Mouse (Mus musculus): ENCODE measurements around the gene Sgpp1. TPM values are rescaled to one million over a fixed set of nuclear protein-coding genes. Genes with fewer than 3 reads are reported as not detected.
"Not testable (repeated sequence)": the region's sequence is repeated elsewhere in the genome, so short reads cannot be mapped to it uniquely, and the experiment has no call there.

Gene Sgpp1
- total and polyA plus RNA-seq, 2 experiments from 2014 or later, result 15.2 to 35.9 TPM

DNA sequence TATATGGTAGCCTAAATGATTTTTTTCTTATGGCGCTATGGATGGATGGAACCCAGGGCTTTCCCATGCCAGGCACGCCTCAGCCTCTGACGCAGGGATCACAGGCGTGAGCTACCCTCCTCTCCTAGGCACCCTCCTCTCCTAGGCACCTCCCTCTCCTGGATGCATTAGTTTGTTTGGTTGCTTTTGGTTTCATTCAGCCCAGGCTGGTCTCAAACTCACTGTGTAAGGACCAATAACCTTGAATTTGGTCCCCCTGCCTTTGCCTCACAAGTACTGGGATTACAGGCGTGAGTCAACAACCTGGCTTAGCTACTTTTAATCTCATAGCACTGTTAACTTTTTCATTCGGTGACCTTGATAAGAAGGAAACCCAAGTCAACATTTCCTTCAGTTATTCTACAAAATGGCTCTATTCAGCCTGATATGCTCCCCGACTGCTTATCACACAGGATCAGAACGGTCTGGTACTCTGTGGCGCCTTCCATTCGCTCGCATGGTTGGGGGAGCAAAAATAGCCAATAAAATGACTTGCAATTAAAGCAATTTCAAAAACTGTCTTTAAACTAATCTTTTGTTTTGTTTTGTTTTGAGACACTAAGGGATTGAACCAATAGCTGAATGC lies 11.6 kb downstream of the Sgpp1 start:
- H3K36me3 ChIP-seq (ENCODE audit: insufficient read depth, low read length), result peaks cover 8% of the 10 kb centered on the region; the same call in 1 of the 2 replicates
- no peak for ATAC-seq (ENCODE audit: low FRiP score)
- no peaks in the 10 kb centered on the region for H3K27me3 ChIP-seq (ENCODE audit: insufficient read depth, low read length)
- no peak overlapping the region for H3K4me2 ChIP-seq (ENCODE audit: low read depth, low read length, poor library complexity, severe bottlenecking)
- TF ChIP-seq CTCF (IDR thresholded peaks at IDR 0.05), result no peak
- H3K9ac ChIP-seq (replicated peaks; ENCODE audit: low read length, poor library complexity, severe bottlenecking), result no peak overlapping the region
- 91% methylated on average over 11 of the region's 11 CpGs for WGBS
- no peaks in the 10 kb centered on the region for H3K4me1 ChIP-seq (ENCODE audit: insufficient read depth, low read length)
- H3K27ac ChIP-seq (ENCODE audit: low read depth, low read length), result no peak overlapping the region
- H3K9me3 ChIP-seq (ENCODE audit: low read length), result no peaks in the 10 kb centered on the region
- no peak for DNase-seq (ENCODE audit: low spot score)
- H3K4me3 ChIP-seq (ENCODE audit: low read depth, low read length), result no peak overlapping the region

DNA sequence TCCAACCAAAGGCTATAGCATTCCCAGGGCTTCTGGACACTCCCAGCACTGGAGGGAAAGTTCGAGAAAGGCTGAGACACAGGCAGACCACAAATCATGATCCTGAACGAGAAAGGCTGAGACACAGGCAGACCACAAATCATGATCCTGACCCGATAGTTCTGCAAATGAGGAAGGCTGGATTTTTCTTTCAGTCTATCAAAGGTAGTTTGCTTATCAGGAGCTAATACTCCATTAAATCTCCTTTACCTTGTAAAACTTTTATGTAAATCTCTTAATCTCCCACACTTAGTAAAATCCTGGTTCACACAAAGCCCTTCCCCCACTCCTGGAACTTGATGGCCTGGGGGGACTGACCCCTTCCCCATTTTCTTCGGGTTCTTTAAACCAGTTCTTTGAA lies 13.6 kb downstream of the Sgpp1 start:
- Histone ChIP-seq H3K4me1 (ENCODE audit: insufficient read depth, low read length) (no peaks in the 10 kb centered on the region), H3K4me3 (ENCODE audit: low read depth, low read length) (no peak overlapping the region), H3K9ac (replicated peaks; ENCODE audit: low read length, poor library complexity, severe bottlenecking) (no peak overlapping the region), H3K4me2 (ENCODE audit: low read depth, low read length, poor library complexity, severe bottlenecking) (no peak overlapping the region), H3K27ac (ENCODE audit: low read depth, low read length) (no peak overlapping the region), H3K36me3 (ENCODE audit: insufficient read depth, low read length) (peaks cover 5% of the 10 kb centered on the region; the same call in 1 of the 2 replicates), H3K27me3 (ENCODE audit: insufficient read depth, low read length) (no peaks in the 10 kb centered on the region), H3K9me3 (ENCODE audit: low read length) (no peaks in the 10 kb centered on the region)
- DNase-seq (ENCODE audit: low spot score) (no peak), ATAC-seq (ENCODE audit: low FRiP score) (no peak)
- WGBS, result 16% methylated on average over 4 of the region's 4 CpGs
- no peak for TF ChIP-seq CTCF (IDR thresholded peaks at IDR 0.05)

DNA sequence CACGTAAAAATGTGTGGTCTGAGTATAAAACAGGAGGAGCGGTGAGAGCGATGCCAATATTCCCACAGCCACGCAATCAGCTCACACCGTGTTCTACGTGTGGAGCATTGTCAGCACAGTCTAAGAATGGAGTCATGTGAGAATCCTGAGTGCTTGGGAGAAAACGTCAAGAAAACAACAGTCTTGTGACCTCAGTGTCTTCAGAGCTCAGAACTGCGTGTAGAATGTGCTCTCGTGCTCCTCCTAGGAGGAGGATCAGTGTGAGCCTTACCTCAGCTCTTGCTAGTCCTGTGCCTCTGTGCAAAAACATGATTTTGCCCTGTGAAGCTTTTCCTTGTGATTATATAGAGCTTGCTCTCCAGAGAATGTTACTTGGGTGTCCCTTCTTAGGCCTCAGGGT lies 14.5 kb downstream of the Sgpp1 start:
- H3K27ac ChIP-seq (ENCODE audit: low read depth, low read length), result no peak overlapping the region
- H3K27me3 ChIP-seq (ENCODE audit: insufficient read depth, low read length), result no peaks in the 10 kb centered on the region
- H3K4me3 ChIP-seq (ENCODE audit: low read depth, low read length), result no peak overlapping the region
- no peaks in the 10 kb centered on the region for H3K9me3 ChIP-seq (ENCODE audit: low read length)
- no peak for TF ChIP-seq CTCF (IDR thresholded peaks at IDR 0.05)
- H3K9ac ChIP-seq (replicated peaks; ENCODE audit: low read length, poor library complexity, severe bottlenecking), result no peak overlapping the region
- DNase-seq (ENCODE audit: low spot score) (no peak), ATAC-seq (ENCODE audit: low FRiP score) (no peak)
- 71% methylated on average over 9 of the region's 9 CpGs for WGBS
- peaks cover 9% of the 10 kb centered on the region; the same call in 1 of the 2 replicates for H3K36me3 ChIP-seq (ENCODE audit: insufficient read depth, low read length)
- H3K4me1 ChIP-seq (ENCODE audit: insufficient read depth, low read length), result no peaks in the 10 kb centered on the region
- H3K4me2 ChIP-seq (ENCODE audit: low read depth, low read length, poor library complexity, severe bottlenecking), result no peak overlapping the region

DNA sequence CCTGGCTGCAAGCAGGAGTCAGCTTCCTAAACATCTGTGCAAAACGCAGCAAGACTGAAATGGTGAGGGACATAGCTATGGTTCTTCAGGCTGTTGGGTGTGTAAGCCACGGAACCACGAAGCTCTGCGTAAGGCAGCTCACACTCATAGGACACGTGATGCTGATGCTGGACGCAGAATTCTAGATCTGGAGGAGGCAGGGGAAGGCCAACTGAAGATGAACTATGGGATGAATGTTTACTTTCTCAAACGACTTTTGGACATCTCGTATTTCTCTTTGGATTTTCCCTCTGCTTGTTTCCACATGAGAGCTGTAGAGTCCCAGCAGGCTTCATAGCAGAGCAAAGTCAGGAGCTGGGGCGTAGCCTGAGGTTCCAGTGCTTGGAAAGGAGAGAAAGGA lies 21.9 kb downstream of the Sgpp1 start:
- H3K4me3 ChIP-seq (ENCODE audit: low read depth, low read length), result no peak overlapping the region
- no peak for DNase-seq (ENCODE audit: low spot score)
- H3K9ac ChIP-seq (replicated peaks; ENCODE audit: low read length, poor library complexity, severe bottlenecking), result no peak overlapping the region
- H3K4me2 ChIP-seq (ENCODE audit: low read depth, low read length, poor library complexity, severe bottlenecking), result no peak overlapping the region
- H3K27ac ChIP-seq (ENCODE audit: low read depth, low read length), result no peak overlapping the region
- ATAC-seq (ENCODE audit: low FRiP score), result no peak
- no peaks in the 10 kb centered on the region for H3K9me3 ChIP-seq (ENCODE audit: low read length)
- TF ChIP-seq CTCF (IDR thresholded peaks at IDR 0.05), result no peak
- 93% methylated on average over 9 of the region's 9 CpGs for WGBS
- H3K27me3 ChIP-seq (ENCODE audit: insufficient read depth, low read length), result no peaks in the 10 kb centered on the region
- no peaks in the 10 kb centered on the region for H3K4me1 ChIP-seq (ENCODE audit: insufficient read depth, low read length)
- H3K36me3 ChIP-seq (ENCODE audit: insufficient read depth, low read length), result 0 out of 2 replicates have a peak, but pooled peaks cover 8% of the 10 kb centered on the region

DNA sequence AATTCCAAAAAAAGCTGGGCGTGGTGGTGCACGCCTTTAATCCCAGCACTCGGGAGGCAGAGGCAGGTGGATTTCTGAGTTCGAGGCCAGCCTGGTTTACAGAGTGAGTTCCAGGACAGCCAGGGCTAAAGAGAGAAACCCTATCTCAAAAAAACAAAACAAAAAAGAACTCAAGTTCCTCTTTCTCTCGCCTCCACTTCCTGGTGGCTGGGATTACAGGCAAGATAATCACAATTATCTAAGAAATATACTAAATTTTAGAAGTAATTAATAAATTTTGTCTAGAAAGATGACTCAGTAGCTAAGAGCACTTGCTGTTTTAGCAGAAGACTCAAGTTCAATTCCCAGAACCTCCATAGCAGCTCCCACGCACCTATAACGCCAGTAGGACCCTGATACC lies 22.6 kb downstream of the Sgpp1 start:
- not testable (repeated sequence) for ATAC-seq (ENCODE audit: low FRiP score); H3K9me3 ChIP-seq (ENCODE audit: low read length); H3K36me3 ChIP-seq (ENCODE audit: insufficient read depth, low read length); DNase-seq (ENCODE audit: low spot score); H3K4me2 ChIP-seq (ENCODE audit: low read depth, low read length, poor library complexity, severe bottlenecking); H3K4me3 ChIP-seq (ENCODE audit: low read depth, low read length); H3K27me3 ChIP-seq (ENCODE audit: insufficient read depth, low read length); H3K4me1 ChIP-seq (ENCODE audit: insufficient read depth, low read length); H3K27ac ChIP-seq (ENCODE audit: low read depth, low read length); H3K9ac ChIP-seq (replicated peaks; ENCODE audit: low read length, poor library complexity, severe bottlenecking)
- 93% methylated on average over 7 of the region's 7 CpGs for WGBS

DNA sequence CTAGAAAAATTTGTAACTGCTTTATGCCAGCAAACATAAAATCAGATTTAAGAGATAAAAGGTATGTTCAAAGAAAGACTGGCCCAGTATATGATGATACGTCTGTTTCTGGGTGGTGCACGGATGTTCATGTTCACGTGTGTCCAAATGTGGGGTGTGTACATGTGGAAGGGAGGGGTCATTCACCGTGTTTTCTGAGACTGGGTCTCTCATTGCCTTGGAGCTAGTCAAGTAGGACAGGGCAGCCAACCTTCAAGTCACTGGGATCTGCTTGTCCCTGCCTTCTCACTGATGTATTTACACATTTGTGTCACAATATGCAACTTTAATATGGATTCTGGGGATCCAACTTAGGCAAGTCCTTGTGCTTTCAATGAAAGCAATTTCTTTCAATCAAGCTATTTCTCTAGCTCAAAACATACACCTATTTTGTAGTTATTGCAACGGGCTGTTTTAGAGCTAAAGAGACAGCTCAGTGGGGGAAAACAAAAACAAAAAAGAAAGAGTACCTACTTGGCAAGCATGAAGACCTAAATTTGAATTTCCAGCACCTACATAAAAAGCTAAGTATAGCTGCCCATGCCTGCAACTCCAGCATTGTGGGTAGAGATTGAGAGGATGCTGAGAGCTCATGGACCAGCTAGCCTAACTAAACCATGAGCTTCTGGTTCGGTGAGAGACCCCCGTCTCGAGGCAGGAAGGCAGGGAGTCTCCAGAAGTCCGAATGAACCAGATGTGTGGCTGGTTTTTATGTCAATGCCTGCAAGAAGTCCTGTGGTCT lies 24.7 kb downstream of the Sgpp1 start:
- Histone ChIP-seq H3K27ac (ENCODE audit: low read depth, low read length) (no peak overlapping the region), H3K4me1 (ENCODE audit: insufficient read depth, low read length) (no peaks in the 10 kb centered on the region), H3K9me3 (ENCODE audit: low read length) (no peaks in the 10 kb centered on the region), H3K36me3 (ENCODE audit: insufficient read depth, low read length) (0 out of 2 replicates have a peak, but pooled peaks cover 2% of the 10 kb centered on the region), H3K4me2 (ENCODE audit: low read depth, low read length, poor library complexity, severe bottlenecking) (no peak overlapping the region), H3K27me3 (ENCODE audit: insufficient read depth, low read length) (no peaks in the 10 kb centered on the region), H3K4me3 (ENCODE audit: low read depth, low read length) (no peak overlapping the region), H3K9ac (replicated peaks; ENCODE audit: low read length, poor library complexity, severe bottlenecking) (no peak overlapping the region)
- no peak for TF ChIP-seq CTCF (IDR thresholded peaks at IDR 0.05)
- ATAC-seq (ENCODE audit: low FRiP score), result no peak
- 91% methylated on average over 9 of the region's 9 CpGs for WGBS
- no peak for DNase-seq (ENCODE audit: low spot score)
